Mouse (Mus musculus): Measurements from ENCODE around the gene Bmp2k. TPM values are rescaled to one million over a fixed set of nuclear protein-coding genes. Genes with fewer than 3 reads are reported as not detected.

Bmp2k gene
- polyA plus RNA-seq (2015; fragmentation: Nextera tagmentation; extraction: Ambion mirVana), result 24.3 and 29.7 TPM in 2 replicates

DNA sequence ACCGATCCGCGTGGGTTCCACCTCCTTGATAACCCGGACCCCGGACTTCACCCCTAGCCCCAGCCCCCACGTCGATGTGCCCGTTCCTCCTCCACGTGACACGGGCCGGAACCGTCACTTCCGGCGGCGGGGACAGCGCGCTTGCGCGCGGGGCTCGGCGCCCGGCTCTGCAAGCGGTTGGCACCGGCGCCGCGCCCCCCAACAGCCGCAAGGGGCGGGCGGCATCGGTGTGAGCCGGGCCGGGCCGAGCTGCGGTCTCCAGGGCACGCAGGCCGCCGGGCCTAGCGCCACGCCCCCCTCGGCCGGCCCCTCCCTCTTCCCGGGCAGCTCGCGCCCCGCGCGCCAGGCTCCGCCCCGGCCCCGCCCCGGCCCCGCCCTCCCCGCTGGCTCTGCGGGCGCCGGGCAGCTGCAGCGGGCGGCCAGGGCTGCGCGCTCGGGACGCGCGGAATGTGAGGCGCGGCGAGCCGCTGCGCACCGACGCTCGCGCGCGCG lies at the start of gene Bmp2k:
TSS of gene Bmp2k (plus strand) at position 380 of the 492 bp plus-strand sequence.
- peak; percentile 88 for DNase-seq (ENCODE audit: low spot score)

DNA sequence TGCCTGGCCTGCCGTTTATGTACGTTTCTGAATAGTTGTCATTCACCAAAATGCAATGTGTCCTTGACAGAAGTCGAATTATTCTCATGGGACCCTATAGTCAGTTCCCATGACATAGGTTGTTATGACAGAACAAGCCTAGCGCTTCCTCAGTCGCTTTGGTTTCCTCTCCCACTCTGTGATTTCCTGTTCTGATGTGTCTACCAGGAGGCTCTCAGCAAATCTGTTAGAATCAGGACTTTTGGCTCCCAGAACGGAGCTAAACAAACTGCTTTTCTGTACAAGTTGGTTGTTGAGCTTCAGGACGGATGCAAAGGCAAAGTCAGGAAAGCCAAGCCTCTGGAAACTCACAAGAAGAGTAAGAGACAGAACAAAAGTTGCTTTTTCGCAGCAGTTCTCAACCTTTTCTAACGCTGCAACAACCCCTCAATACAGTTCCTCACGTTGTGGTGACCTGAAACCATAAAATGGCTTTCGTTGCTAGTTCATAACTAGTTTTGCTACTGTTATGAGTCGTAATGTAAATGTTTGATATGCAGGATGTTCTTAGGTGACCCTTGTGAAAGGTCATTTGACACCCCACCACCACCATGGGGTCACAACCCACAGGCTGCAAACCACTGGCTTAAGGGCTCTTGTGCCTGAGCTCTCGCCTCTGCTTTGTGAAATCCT lies 48.5 kb upstream of the Bmp2k start:
- no peak for DNase-seq (ENCODE audit: low spot score)

DNA sequence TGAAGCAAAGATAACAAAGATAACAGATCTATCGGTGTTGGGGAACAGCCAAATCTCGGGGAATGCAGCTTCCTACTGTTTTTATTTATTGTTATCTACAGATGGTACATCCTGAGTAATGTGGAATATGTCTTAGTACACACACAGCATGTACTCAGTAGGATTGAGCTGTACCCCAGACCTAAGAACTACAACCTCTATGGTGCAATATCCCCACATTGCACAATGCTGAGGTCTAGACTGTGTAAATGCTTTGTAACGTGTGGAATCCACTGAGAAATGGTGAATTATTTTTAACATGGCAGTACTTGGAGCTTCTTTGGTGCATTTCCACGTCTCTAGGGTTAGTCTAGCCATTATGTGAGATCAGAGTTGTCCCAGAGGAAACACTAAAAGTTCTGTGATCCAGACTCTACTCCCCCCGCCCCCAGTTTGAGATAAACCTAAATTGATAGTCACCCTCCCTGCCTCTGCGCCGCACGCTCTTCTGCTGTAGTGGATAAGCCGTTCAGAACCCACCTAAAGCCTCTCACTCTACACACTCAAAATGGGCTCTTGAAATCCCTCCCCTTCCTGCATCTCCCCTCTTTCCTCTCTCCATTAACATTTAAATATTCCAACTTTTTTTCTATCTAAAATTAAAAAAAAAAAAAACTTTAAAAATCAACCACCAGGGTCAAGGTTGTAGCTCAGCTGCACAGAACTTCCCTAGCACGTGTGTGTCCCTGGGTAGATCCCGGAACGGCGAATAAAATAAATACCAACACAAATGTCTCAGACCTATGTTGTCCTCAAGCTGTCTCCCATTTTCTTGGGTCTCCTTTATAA lies 47.4 kb upstream of the Bmp2k start:
- DNase-seq (ENCODE audit: low spot score), result no peak

DNA sequence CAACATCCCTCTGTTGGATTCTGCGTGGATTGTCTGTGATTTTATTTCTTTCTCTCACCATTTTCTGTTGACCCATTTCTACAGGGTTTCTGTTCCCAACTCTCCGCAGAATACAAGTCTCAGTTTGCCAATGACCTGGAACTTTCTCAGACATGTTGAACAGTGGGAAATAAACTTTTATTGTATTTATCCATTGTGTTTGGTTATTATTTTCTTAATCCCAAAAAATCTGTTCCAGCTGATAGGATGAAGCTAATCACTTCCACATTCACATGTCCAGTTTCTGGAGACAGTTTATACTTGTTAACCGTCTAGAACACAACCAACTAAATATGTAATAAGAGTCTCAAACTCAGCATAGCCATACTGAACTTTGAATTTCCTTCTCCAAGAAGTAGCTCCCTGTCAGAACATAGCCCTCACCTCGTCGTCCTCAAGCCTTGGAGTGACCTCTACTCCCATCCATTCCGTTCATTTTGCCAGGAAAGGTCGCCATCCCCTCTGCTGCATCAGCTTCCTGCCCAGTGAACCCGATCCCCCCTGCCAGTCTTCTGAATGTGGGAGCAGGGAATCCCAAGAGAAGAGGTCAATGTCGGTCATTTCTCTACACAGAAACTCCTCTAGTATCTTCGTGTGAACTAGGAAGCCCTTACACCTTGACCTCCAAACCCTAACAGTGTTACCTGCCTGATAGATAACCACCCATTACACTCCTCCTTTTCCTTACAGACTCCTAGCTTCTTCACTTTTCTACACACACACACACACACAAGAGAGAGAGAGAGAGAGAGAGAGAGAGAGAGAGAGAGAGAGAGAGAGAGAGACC lies 46.6 kb upstream of the Bmp2k start:
- no peak for DNase-seq (ENCODE audit: low spot score)

DNA sequence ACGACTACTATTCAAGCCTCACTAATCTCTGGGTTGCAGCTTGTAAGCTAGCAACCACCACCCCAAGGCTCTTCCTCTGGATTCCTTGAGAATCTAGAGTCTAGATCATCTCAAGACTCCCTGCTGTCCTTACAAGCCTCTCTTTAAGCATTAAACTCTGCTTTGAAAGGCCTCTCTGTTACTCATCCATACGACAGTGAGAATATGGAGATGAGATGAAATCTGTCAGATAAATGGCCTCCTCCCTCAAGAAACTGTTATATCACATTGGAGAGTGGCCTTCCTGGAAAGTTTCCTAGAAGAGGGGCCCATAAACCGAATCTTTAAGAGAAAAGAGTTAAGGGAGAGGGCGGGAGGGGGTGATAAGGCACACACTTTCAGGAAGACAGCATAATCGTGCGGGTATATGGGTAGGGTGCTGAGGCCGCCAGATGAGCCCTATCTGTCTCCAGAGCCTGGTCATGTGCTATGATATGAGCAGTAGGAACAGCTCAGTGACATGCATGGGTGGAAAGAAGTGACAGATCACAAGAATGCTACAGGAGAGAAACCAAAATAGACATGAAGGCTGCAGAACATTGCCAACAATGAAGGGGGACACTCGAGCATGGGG lies 45.9 kb upstream of the Bmp2k start:
- no peak for DNase-seq (ENCODE audit: low spot score)

DNA sequence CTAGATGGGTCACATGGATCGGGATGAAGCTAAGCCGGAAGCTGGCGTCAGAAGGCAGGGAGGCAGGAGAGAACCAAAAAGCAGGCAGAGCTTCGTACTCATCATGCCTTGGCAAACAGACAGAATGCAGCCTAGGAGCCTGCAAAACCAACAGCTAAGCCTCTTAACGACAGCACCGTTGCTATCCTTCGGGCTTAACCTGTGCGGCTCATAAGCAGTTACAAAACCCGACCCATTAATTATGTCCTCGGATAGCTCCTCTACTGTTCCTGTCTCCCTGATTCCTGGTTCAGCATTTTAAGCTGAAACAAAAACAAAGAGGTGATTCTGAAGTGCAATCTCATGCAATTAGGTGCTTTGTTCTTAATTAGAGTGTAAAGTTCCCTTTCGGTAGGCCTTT lies 43.4 kb upstream of the Bmp2k start:
- DNase-seq (ENCODE audit: low spot score), result no peak

DNA sequence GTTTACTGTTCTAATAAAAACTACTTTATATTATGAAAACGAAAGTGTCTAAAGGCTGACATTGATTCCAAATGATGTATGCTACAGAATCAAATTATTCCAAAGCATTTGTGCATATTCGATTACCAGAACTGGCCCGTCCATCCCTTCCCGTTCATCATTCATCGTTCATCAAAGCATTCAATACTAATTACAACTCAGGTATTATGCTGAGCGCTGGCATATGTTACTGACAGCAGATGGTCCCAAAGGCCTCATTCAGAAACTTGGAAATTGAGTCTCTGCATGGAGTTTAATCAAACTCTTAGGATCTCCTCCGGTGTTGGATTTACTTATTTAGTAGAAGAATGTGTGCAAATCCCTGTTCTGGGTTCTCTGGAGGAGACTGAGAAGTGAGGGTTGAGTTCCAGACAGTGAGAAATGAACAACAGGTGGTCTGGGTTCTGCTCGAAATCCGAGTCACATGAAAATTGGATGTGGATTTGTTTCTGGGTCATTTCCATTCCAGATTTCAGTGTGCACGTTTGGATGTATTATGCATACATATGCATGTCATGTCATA lies 42.9 kb upstream of the Bmp2k start:
- DNase-seq (ENCODE audit: low spot score), result no peak

DNA sequence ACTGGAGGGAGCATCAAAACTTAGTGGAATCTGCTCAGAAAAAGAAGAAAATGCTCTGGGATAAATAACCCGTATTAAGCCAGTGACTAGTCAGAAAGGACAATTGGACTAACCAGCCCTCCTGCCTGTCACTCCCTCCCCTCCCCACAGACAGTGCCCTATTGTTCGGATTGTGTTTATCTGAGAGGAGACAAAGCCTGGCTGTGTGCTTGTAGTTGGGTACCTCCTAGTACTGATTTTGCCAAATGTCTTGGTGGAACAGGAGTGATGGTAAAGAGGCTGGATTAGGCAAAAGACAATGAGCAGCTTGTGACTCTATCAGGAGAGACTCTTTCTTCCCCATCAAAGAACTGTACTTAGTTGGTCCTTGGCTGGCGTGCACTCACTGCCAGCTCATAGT lies 40.6 kb upstream of the Bmp2k start:
- no peak for DNase-seq (ENCODE audit: low spot score)

DNA sequence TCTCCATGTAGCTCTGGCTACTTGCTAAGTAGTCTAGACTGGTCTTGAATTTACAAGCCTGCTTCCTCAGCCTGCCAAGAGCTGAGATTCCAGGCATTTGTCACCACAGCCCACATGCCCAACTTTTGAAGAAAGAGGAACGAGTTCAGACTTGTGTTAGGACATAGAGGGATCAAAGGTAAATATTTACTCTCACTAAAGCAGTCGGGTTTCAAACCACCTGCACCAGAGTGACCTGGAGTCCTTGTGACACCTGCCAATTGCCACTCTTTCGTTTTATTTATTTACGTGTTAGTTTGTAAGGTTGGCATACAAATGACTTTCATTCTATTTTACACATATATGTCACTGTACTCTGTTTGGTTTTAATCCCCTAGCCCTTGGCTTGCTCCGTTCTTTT lies 36.4 kb upstream of the Bmp2k start:
- DNase-seq (ENCODE audit: low spot score), result no peak

DNA sequence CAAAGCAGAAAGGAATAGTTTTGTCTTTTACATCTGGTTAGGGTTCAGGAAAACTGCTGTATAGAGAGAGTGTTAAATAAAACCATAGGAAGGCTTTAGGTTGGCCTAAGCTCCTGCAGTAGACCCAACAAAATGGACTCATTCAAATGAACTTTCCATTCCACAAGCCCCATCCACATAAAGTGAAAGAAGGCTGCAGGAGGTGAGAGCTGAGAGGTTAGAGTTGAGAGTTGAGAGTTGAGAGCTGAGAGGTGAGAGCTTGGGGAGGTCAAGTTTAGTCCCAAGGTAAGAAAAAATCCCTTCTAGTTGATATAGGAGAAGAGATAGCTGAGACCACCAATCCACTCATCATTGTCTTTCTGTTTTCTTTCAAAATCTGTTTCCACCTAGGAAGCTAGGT lies 35.6 kb upstream of the Bmp2k start:
- DNase-seq (ENCODE audit: low spot score), result no peak

DNA sequence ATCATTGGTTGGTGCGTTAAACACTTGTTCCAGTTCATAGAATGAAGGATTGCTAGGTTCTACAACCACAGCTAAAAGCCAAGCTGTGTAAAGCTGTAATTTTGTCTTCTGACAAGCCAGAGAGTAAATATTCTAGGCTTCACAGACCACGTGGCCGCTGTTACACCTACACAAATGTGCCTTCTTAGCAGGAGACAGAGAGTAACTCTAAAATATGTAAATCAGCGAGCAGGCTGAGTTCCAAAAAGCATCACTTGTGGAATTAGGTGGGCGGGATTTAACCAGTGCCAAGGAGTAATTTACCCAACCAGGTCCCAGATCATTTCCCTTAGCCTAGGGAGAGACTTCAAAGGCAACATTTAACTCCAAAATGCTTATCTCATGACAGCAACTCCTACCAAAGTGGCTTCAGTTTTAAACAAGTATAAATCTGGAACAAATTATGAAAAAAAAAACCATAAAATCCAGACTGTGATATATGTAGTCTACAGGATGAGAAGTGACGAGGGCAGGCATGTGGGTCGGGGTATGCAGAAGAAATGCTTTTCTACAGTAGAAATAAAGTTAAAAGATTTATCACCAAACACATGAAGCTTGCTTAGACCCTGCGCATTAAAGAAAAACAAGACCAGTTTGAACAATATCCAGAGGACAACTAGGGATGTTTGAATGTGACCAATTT lies 35.1 kb upstream of the Bmp2k start:
- no peak for DNase-seq (ENCODE audit: low spot score)

DNA sequence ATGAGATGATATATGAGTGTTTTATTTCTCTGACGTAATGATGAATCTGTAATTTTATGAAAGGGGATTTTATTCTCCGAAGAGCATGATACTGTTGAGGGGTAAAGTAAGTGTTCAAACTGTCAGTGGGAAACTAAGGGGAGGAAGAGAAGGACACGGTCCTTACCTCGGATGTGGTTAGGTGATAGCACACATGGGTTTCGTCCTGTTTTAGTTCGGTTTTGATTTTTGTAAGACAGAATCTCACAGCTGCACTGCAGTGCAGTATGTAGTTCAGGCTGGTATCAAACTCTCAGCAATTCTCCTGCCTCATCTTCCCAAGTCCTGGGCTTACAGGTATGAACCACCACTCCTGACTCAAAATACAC lies 34.6 kb upstream of the Bmp2k start:
- DNase-seq (ENCODE audit: low spot score), result peak; percentile 29

DNA sequence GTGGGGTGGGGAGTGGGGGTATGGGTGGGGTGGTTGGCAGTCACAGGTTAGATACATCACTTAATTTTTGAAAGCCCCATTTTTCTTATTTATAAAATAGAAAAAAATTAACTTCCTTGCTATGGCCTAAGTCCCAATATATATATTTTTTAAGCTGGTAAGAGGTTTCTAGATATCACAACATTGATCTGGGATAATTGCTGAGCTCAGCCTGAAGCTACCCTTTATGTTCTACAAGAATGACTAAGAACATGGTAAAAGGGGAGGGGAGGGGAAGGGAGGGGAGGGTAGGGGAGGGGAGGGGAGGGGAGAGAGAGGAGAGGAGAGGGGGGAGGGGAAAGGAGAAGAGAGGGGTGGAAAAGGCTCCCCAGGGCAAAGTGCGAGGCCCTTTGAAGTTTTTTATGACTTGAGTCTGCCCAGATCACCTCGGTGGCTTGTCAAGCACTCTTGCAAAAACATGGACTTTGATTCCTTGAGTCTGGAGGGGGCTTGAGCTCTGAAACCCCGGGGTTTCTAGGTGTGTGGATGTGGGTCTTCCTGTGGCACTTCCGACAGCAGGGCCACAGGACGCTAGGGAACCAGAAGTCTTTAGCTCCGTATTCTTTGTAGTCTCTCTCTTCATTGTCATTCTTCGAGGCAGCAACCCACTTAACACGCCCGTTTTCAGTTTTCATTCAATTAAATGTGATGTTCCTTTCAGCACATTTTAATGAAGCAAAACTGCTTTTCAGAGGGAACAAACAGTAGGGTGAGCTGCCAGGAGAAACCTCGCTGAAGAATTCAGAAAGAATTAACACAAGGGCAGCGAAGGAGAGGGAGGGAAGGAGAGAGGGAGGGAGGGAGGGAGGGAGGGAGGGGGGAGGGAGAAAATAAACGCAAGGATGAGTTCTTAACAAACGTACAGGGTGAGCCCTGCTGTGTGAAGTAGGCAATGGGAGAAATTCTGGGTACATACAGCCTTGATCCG lies 33.1 kb upstream of the Bmp2k start:
- peak; percentile 48 for DNase-seq (ENCODE audit: low spot score)

DNA sequence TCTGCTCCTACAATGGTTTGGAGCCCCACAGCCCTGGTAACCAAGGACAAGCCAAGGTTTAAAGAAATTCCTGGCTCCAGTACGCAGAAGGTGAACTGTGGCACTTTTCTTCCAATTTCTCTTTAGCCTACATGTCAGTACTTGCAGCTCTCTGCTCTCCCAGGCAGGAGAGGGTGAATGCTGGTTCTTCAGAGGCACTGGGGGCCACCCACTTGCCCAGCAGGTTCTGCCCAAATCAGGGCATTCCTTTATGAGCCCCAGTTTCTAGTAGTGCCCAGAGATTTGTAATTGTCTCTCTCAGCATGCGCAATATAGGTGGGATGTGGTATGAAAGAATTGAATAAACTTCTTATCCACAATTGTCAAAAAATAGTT lies 32.5 kb upstream of the Bmp2k start:
- no peak for DNase-seq (ENCODE audit: low spot score)

DNA sequence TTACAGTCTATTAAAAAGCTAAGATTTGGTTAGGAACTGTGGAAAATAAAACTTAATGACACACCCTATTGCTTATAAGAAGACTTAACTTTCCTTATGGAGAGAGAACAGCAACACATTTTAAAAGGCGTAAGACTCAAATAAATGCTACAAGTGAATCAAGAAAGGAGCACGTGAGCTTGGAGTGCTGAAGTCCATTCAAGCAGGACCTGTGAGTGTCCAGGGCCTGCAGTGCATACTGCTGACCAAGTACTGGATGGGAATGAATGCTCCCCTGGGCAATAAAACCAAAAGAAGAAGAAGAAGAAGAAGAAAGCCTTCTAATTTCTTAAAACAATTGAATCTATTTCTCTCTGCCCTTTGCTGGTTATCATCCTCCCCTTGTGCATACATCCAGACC lies 32.0 kb upstream of the Bmp2k start:
- DNase-seq (ENCODE audit: low spot score), result no peak

DNA sequence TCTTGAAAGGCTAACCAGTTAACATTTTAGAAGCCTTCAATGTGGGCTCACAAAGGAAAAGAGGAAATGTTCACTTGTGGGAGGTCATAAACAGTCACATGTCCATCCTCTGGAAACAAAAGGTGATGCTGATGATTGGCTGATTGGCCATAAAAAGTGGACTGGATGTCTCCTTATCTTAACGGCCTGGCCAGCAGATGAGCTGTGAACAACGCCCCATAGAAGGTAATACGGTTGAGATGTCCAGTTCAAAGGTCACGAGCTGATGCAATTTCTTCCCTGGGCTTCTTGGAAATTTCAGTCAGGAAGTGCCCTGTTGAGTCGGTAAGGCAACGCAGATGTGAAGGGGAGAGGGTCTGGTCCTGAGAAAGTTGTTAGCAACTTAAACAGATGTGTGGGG lies 28.9 kb upstream of the Bmp2k start:
- DNase-seq (ENCODE audit: low spot score), result no peak

DNA sequence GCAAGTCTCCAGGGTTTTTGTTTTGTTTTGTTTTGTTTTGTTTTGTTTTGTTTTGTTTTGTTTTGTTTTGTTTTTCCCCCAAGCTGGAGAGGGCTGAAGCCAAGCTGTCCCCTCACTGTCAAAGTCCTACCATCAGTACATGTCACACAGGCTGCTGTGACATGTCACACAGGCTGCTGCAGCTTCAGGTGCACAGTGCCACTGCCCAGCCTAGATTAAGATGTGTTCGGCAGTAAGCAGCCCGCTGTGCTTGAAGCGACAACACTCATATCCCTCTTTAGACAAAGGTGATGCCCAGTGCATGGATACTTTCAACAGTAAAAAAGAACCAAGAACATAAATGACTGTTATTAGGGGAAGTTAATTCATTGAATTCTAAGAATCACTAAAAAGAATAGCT lies 28.5 kb upstream of the Bmp2k start:
- no peak for DNase-seq (ENCODE audit: low spot score)

DNA sequence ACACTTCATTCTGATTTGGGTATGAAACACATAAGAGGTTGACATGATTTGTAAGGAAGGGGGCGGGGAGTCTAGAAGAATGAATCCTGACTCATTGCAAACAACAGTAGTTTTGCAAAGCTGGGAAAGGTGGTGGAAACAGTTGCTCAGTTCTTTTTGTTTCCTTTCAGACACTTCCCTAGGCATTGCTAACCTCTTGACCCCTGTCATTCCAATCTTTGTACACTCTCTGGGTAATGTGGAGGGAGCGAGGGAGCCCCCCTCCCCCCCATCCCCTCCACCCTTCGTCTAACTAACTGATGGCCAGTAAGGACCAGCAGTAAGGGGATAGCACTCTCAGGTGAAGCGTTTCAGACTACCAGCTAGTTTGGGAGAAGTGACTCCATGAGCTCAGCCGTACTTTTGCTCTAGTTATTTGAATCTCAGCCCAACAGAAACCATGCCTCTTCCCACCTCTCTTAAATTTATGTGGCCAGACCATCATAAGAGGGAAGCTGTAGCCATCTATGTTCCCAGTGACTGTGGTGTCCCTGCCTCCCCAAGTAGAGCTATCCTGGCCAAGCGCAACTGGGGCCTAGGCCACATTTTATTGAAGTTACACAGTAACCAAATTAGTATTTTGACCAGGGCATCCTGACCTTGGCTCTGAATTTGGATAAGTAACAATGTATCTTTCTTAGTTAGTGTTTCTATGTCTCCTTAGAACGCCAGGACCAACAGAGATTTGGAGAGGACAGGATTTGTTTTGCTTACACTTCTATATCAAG lies 27.6 kb upstream of the Bmp2k start:
- DNase-seq (ENCODE audit: low spot score), result no peak

DNA sequence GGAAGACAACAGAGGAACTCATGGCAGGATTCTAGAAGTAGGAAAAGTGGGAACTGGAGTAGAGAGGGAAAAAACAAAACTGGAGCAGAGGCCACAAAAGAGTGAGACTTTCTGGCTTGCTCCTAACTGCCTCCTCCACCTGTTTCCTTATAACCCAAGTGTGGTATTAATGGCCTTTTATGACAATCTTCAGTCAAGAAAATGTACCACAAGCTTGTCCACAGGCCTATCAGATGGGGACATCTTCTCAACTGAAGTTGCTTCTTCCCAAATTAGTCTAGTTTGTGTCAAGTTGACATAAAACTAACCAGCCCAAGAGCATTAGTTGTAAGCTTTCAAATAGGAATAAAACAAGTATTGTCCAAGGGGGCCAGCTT lies 27.0 kb upstream of the Bmp2k start:
- DNase-seq (ENCODE audit: low spot score), result no peak
